Mouse (Mus musculus) embryo, embryonic 11 days (tissue): ENCODE results near the gene Tomt.

Experiments
- DNase-seq: peaks from one replicate; pipeline ENCODE4 v3.0.0-alpha.2; 2015

The Tomt gene

GRCm38 (mm10) chr7:101852846-101853245 is 53.3 kb downstream of the Tomt start:
- no peak for DNase-seq

GRCm38 (mm10) chr7:101851689-101852088 is 54.5 kb downstream of the Tomt start:
- DNase-seq = no peak
